Mouse (Mus musculus) left cerebral cortex, adult 18-20 months (tissue): ENCODE measurements at regions not wholly inside any gene's neighbourhood (a gene's known extent, or its start where the extent isn't known, plus 50 kb on each side); places are given as distances from the start of the nearest gene placed in this dataset.

Source experiments
- DNase-seq, 2 experiments: peaks; one replicate each; pipeline ENCODE4 v3.0.0; 2021 to 2022; ENCODE audit warnings: low spot score in 2 of 2, mixed read lengths in 1 of 2

DNA sequence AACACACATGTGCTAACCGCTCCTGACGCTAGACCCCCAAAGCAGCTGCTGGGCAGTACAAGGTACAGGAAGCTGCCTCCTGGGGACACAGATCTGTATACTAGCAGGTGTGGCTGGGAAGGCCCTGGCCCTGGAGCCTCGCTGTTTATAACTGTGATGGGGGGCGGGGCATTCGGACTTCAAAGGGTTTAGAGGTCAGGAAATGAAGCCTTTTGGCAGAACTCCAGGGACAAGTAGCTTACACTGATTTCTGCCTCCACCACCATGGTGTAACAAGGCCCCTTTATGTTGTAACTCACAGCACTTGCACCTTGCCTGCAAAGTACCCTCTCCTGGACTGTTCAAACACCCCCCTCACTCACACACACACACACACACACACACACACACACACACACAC lies 215.5 kb upstream of the Rreb1 start:
- DNase-seq, result no peak

DNA sequence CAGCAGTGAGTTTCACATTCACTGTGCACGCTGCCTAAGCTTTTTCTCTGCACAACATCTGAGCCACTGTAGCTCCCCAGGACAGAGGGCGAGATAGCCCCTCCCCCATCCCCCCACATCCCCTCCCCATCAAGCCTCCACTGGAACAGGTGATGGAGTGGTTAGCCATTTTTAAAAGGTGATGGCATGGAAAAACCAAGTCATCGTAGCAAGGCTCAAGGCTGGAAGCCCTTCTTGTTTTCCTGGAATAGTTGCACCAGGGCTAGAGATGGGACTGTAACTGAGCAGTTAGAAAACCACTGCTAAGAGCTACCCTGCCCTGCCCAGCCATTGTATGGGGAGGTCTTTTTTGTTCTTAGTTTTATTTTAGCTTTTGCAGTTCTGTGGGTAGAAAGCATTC lies 209.1 kb upstream of the Rreb1 start:
- DNase-seq, result no peak

DNA sequence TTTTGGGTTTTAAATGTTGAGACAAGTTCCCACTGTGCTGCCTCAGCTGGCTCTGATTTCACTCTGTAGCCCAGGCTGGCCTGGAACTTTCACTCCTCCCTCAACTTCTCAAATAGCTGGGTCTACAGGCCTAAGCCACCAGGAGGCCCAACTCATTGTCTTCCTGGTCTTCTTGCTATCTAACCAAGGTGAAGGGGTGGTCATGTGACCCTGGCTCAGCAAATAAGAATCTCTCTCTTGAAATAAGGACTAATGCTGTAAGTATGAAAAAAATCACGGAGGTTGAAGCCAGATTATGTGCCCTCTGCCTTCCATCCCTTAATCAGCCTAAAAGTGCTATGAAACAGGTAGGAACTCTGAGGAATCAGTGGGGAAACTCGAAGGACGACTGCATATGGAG lies 208.7 kb upstream of the Rreb1 start:
- no peak for DNase-seq

- DNase-seq, result no peak
These were observed 205.2 kb upstream of the Rreb1 start for GRCm38 (mm10) chr13:37572983-37573382.

GRCm38 (mm10) chr13:37579231-37579630 lies 199.0 kb upstream of the Rreb1 start:
- no peak for DNase-seq

DNA sequence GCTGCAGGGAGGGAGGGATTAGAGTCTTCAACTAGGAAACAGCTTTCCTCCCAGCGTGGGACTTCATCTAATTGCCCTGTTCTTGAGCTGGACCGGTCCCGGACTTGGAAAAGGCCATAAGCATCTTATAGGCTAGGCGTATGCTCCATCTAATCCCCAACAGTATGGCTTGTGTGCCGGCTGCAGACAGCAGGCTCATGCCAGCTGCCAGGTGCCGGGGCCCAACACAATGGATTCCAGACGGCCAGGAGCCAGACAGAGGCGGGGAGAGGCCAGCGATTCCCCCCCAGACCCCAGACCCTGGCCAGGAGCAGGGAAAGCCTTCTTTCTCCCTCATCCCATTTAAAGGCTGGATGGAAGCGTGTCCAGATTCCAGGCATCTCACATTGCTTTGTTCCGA lies 198.4 kb upstream of the Rreb1 start:
- DNase-seq, result no peak

- no peak for DNase-seq
These were observed 197.4 kb upstream of the Rreb1 start for GRCm38 (mm10) chr13:37580806-37581205.

DNA sequence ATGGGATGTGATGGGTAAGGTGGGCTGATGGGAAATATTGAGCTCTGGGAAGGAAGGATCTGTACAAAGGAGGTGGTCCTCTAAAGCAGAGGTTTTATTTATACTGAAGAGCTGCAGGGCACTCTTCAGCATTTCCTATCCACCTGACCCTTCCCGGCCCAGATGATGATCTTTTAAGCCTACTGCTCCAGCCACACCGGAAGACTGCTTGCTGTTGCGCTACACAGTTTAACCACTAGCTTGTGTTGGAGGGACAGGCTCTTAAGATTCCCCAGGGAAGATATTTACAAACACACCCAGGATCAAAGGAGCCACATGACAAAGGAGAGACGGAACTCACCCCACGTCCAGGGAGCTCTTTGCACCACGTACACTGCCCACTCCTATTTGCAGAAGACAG lies 196.8 kb upstream of the Rreb1 start:
- no peak for DNase-seq

DNA sequence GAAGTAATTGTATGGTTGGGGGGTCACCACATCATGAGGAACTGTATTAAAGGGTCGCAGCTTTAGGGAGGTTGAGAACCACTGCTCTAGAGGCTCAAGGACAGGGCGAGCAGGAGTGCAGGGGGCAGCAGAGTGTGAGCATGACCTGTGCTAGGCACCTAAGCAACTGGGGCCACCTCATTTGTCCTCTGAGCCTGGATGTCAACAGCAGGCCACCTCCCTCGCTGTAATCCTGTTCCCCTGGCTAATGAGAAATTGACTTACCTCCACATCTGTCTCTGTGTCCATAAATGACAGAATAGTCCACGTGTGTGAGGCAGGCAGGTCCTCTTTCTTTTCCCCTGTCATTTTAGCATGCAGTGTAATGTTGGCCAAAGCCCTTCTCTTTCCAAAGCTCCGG lies 192.7 kb upstream of the Rreb1 start:
- no peak for DNase-seq

- no peak for DNase-seq
These were observed 191.7 kb upstream of the Rreb1 start for GRCm38 (mm10) chr13:37586511-37586910.

DNA sequence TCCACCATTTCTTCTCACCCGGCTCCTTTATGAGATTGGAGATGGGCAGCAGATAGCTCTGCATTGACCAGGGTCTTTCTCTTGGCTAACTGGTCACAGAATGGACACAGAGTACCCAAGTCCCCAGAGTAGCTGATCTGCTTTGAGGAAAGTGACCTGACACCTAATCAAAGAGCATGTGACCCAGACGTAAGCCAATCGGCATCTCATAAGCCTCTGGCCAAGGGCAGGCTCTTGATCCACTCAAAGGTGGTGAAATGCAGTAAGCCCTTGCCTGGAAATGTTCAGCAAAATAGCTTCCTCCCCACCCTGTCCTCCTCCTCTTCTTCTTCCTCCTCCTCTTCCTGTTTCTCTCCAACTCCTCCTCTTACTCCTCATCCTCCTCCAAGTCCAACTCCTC lies 190.3 kb upstream of the Rreb1 start:
- no peak for DNase-seq

GRCm38 (mm10) chr13:37588528-37589176 lies 189.5 kb upstream of the Rreb1 start:
- DNase-seq, result no peak

GRCm38 (mm10) chr13:37592149-37592548 lies 186.1 kb upstream of the Rreb1 start:
- DNase-seq, result no peak

GRCm38 (mm10) chr13:37595196-37595595 lies 183.0 kb upstream of the Rreb1 start:
- DNase-seq, result no peak

GRCm38 (mm10) chr13:37597575-37597974 lies 180.6 kb upstream of the Rreb1 start:
- DNase-seq, result no peak

- DNase-seq, result no peak
These were observed 179.9 kb upstream of the Rreb1 start for GRCm38 (mm10) chr13:37598165-37598775.

DNA sequence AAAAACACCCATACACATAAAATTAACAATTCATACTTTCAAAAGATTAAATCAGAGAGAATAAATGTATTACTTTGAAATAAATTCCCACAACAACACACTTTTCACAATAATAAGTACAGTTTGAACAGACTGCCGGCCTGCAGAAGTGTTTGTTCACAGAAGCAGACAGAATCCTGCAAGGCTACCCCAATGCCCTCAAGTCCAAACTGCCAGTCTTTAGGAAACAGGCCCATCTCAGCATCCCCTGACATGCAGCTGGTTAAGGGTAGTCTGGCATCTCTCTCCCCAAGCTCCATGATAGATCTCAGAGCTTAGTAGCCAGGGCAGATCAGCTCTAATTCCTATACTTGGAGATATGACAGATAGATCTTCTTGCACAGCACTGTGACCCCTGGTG lies 178.5 kb upstream of the Rreb1 start:
- no peak for DNase-seq

GRCm38 (mm10) chr13:37600172-37600571 lies 178.0 kb upstream of the Rreb1 start:
- DNase-seq, result no peak

DNA sequence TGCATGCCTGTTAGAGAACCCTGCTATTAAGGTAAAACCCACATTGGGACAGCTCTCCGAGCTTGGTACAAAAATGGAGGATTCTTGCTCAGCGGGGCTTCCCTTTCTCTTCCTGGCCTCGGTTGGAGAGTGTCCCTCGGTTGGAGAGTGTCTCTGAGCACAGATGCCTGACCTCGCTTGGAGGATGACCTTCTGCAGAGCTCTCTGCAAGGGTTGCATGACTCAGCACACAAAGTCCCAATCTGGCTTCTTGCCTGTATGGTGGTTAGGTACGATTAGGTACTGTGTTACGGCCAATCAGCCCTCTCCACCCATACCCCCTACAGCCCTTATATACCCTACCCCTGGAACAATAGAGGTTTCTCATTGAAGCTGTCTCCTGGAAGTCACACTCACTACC lies 177.1 kb upstream of the Rreb1 start:
- DNase-seq, result no peak

GRCm38 (mm10) chr13:37602256-37602655 lies 175.9 kb upstream of the Rreb1 start:
- DNase-seq, result no peak

- no peak for DNase-seq
These were observed 174.8 kb upstream of the Rreb1 start for GRCm38 (mm10) chr13:37603226-37603994.

GRCm38 (mm10) chr13:37606250-37606649 lies 171.9 kb upstream of the Rreb1 start:
- no peak for DNase-seq

- peak; percentile 12 to 16 for DNase-seq
These were observed 169.1 kb upstream of the Rreb1 start for GRCm38 (mm10) chr13:37609085-37609484.
